Mouse (Mus musculus): Measurements from ENCODE around the gene Col5a3. TPM values are rescaled to one million over a fixed set of nuclear protein-coding genes. Genes with fewer than 3 reads are reported as not detected.

Col5a3 gene
- polyA plus RNA-seq, 1 experiment from 2014 or later = 0.62 TPM

- H3K27ac ChIP-seq = no peak overlapping the region
- H3K4me2 ChIP-seq (replicated peaks) = peak overlapping the region; percentile 35; the same call in 1 of the 2 replicates
- ATAC-seq (ENCODE audit: low FRiP score, low read depth) = peak; percentile 94
- peaks cover 8% of the 10 kb centered on the region for H3K4me1 ChIP-seq
- H3K9me3 ChIP-seq = no peaks in the 10 kb centered on the region
- no peaks in the 10 kb centered on the region for H3K36me3 ChIP-seq
- no peak overlapping the region for H3K9ac ChIP-seq
- no peak overlapping the region for H3K4me3 ChIP-seq
- WGBS = 14% methylated on average over 19 of the region's 19 CpGs
- H3K27me3 ChIP-seq = peaks cover 8% of the 10 kb centered on the region
Observed at GRCm38 (mm10) chr9:20830901-20831643, 16.2 kb upstream of the Col5a3 start.

- ATAC-seq (ENCODE audit: low FRiP score, low read depth) = no peak
- Histone ChIP-seq H3K27me3 (peaks cover 8% of the 10 kb centered on the region), H3K4me3 (no peak overlapping the region), H3K4me2 (replicated peaks) (no peak overlapping the region), H3K4me1 (peaks cover 8% of the 10 kb centered on the region), H3K9me3 (no peaks in the 10 kb centered on the region), H3K36me3 (no peaks in the 10 kb centered on the region), H3K9ac (no peak overlapping the region), H3K27ac (no peak overlapping the region)
- 96% methylated on average over 1 of the region's 1 CpGs for WGBS
Observed at GRCm38 (mm10) chr9:20828127-20828526, 13.3 kb upstream of the Col5a3 start.

- Histone ChIP-seq H3K4me3 (no peak overlapping the region), H3K4me1 (peaks cover 6% of the 10 kb centered on the region), H3K9ac (no peak overlapping the region), H3K27ac (no peak overlapping the region), H3K27me3 (peaks cover 3% of the 10 kb centered on the region; the same call in 1 of the 2 replicates), H3K4me2 (replicated peaks) (no peak overlapping the region), H3K36me3 (no peaks in the 10 kb centered on the region), H3K9me3 (no peaks in the 10 kb centered on the region)
- no peak for ATAC-seq (ENCODE audit: low FRiP score, low read depth)
- WGBS = 69% methylated on average over 5 of the region's 5 CpGs
Observed at GRCm38 (mm10) chr9:20825781-20826180, 10.9 kb upstream of the Col5a3 start.

- no peak overlapping the region for H3K27ac ChIP-seq
- H3K4me1 ChIP-seq = no peaks in the 10 kb centered on the region
- H3K9me3 ChIP-seq = no peaks in the 10 kb centered on the region
- H3K27me3 ChIP-seq = no peaks in the 10 kb centered on the region
- no peak for ATAC-seq (ENCODE audit: low FRiP score, low read depth)
- no peak overlapping the region for H3K9ac ChIP-seq
- no peak overlapping the region for H3K4me2 ChIP-seq (replicated peaks)
- no peak overlapping the region for H3K4me3 ChIP-seq
- 78% methylated on average over 3 of the region's 3 CpGs for WGBS
- no peaks in the 10 kb centered on the region for H3K36me3 ChIP-seq
Observed at GRCm38 (mm10) chr9:20822821-20823220, 8.0 kb upstream of the Col5a3 start.

GRCm38 (mm10) chr9:20820001-20820400 is 5.1 kb upstream of the Col5a3 start:
- no peak overlapping the region for H3K4me2 ChIP-seq (replicated peaks)
- no peak overlapping the region for H3K4me3 ChIP-seq
- peaks cover 5% of the 10 kb centered on the region for H3K27me3 ChIP-seq
- no peak overlapping the region for H3K27ac ChIP-seq
- WGBS = 84% methylated on average over 5 of the region's 5 CpGs
- peaks cover 3% of the 10 kb centered on the region; the same call in 1 of the 2 replicates for H3K4me1 ChIP-seq
- ATAC-seq (ENCODE audit: low FRiP score, low read depth) = no peak
- no peaks in the 10 kb centered on the region for H3K9me3 ChIP-seq
- no peaks in the 10 kb centered on the region for H3K36me3 ChIP-seq
- H3K9ac ChIP-seq = no peak overlapping the region

- H3K4me3 ChIP-seq = no peak within 1 kb of the TSS
- peaks cover 9% of the 10 kb centered on the region; the same call in 1 of the 2 replicates for H3K4me1 ChIP-seq
- H3K4me2 ChIP-seq (replicated peaks) = no peak within 1 kb of the TSS
- no peaks in the 10 kb centered on the region for H3K36me3 ChIP-seq
- peaks cover 22% of the 10 kb centered on the region for H3K27me3 ChIP-seq
- no peak for ATAC-seq (ENCODE audit: low FRiP score, low read depth)
- H3K27ac ChIP-seq = no peak within 1 kb of the TSS
- H3K9me3 ChIP-seq = no peaks in the 10 kb centered on the region
- no peak within 1 kb of the TSS for H3K9ac ChIP-seq
- 83% methylated on average over 6 of the region's 6 CpGs for WGBS
Observed at GRCm38 (mm10) chr9:20818236-20818635, 3.4 kb upstream of the Col5a3 start, which contains the start of gene Rdh8. TSS of gene Rdh8 (plus strand) at chr9:20818503.

GRCm38 (mm10) chr9:20812537-20813271 is 2.2 kb downstream of the Col5a3 start:
- peaks cover 40% of the 10 kb centered on the region for H3K27me3 ChIP-seq
- no peaks in the 10 kb centered on the region for H3K36me3 ChIP-seq
- H3K4me2 ChIP-seq (replicated peaks) = peak overlapping the region; percentile 7; the same call in 1 of the 2 replicates
- no peak overlapping the region for H3K9ac ChIP-seq
- ATAC-seq (ENCODE audit: low FRiP score, low read depth) = no peak
- H3K4me3 ChIP-seq = no peak overlapping the region
- no peaks in the 10 kb centered on the region for H3K9me3 ChIP-seq
- H3K27ac ChIP-seq = no peak overlapping the region
- peaks cover 9% of the 10 kb centered on the region; the same call in 1 of the 2 replicates for H3K4me1 ChIP-seq
- 13% methylated on average over 19 of the region's 19 CpGs for WGBS

- WGBS = 56% methylated on average over 1 of the region's 1 CpGs
- no peak for ATAC-seq (ENCODE audit: low FRiP score, low read depth)
- H3K4me3 ChIP-seq = no peak overlapping the region
Observed at GRCm38 (mm10) chr9:20810773-20811172, 4.1 kb downstream of the Col5a3 start.

GRCm38 (mm10) chr9:20810271-20810670 is 4.6 kb downstream of the Col5a3 start:
- 47% methylated on average over 4 of the region's 4 CpGs for WGBS
- no peak for ATAC-seq (ENCODE audit: low FRiP score, low read depth)

More at GRCm38 (mm10) chr9:20810773-20811172, 4.1 kb downstream of the Col5a3 start:
- H3K4me2 ChIP-seq (replicated peaks) = no peak overlapping the region
- no peak overlapping the region for H3K9ac ChIP-seq
- H3K27ac ChIP-seq = no peak overlapping the region
- H3K27me3 ChIP-seq = peaks cover 36% of the 10 kb centered on the region
- no peaks in the 10 kb centered on the region for H3K36me3 ChIP-seq
- H3K9me3 ChIP-seq = no peaks in the 10 kb centered on the region
- H3K4me1 ChIP-seq = peaks cover 9% of the 10 kb centered on the region; the same call in 1 of the 2 replicates

GRCm38 (mm10) chr9:20805706-20806105 is 9.2 kb downstream of the Col5a3 start:
- Histone ChIP-seq H3K4me1 (no peaks in the 10 kb centered on the region), H3K4me3 (no peak overlapping the region), H3K27ac (no peak overlapping the region), H3K27me3 (no peaks in the 10 kb centered on the region), H3K4me2 (replicated peaks) (no peak overlapping the region), H3K9ac (no peak overlapping the region), H3K9me3 (no peaks in the 10 kb centered on the region), H3K36me3 (no peaks in the 10 kb centered on the region)
- ATAC-seq (ENCODE audit: low FRiP score, low read depth) = no peak
- 45% methylated on average over 5 of the region's 5 CpGs for WGBS

More at GRCm38 (mm10) chr9:20810271-20810670, 4.6 kb downstream of the Col5a3 start:
- Histone ChIP-seq H3K4me2 (replicated peaks) (no peak overlapping the region), H3K4me3 (no peak overlapping the region), H3K9ac (no peak overlapping the region), H3K27ac (no peak overlapping the region), H3K27me3 (peaks cover 36% of the 10 kb centered on the region), H3K36me3 (no peaks in the 10 kb centered on the region), H3K4me1 (peaks cover 8% of the 10 kb centered on the region; the same call in 1 of the 2 replicates), H3K9me3 (no peaks in the 10 kb centered on the region)

GRCm38 (mm10) chr9:20805159-20805495 is 9.7 kb downstream of the Col5a3 start:
- no peaks in the 10 kb centered on the region for H3K4me1 ChIP-seq

More at GRCm38 (mm10) chr9:20805159-20805495, 9.7 kb downstream of the Col5a3 start:
- no peak overlapping the region for H3K4me3 ChIP-seq
- H3K27ac ChIP-seq = no peak overlapping the region
- no peaks in the 10 kb centered on the region for H3K36me3 ChIP-seq
- H3K27me3 ChIP-seq = no peaks in the 10 kb centered on the region
- H3K9me3 ChIP-seq = no peaks in the 10 kb centered on the region
- H3K9ac ChIP-seq = no peak overlapping the region
- no peak for ATAC-seq (ENCODE audit: low FRiP score, low read depth)
- 73% methylated on average over 3 of the region's 3 CpGs for WGBS
- no peak overlapping the region for H3K4me2 ChIP-seq (replicated peaks)
